Mouse (Mus musculus): ENCODE results near the gene Nsg2. TPM values are rescaled to one million over a fixed set of nuclear protein-coding genes. Genes with fewer than 3 reads are reported as not detected.
A peak's percentile ranks its signal among the peaks of the same experiment; 100 is the strongest.
"Not testable (repeated sequence)": the region's sequence is repeated elsewhere in the genome, so short reads cannot be mapped to it uniquely, and the experiment has no call there.

The Nsg2 gene
- 26.5 and 76.8 TPM in 2 replicates for polyA plus RNA-seq (2016; fragmentation: Nextera tagmentation; extraction: Ambion mirVana)

- under 1% methylated on average over 16 of the region's 16 CpGs for WGBS
- Histone ChIP-seq H3K9me3 (no peaks in the 10 kb centered on the region), H3K27ac (peak within 1 kb of the TSS; percentile 87), H3K4me3 (peak within 1 kb of the TSS; percentile 53), H3K36me3 (peaks cover 18% of the 10 kb centered on the region), H3K4me1 (replicated peaks) (peaks cover 44% of the 10 kb centered on the region), H3K27me3 (ENCODE audit: insufficient read depth, poor library complexity, severe bottlenecking) (no peaks in the 10 kb centered on the region)
- DNase-seq (ENCODE audit: low spot score), result peak; percentile 82
Observed at GRCm38 (mm10) chr11:32000281-32000680, at the start of gene Nsg2. Nsg2 (plus strand) TSS chr11:32000463.

GRCm38 (mm10) chr11:31960071-31960470 is 40.2 kb upstream of the Nsg2 start:
- no peaks in the 10 kb centered on the region for H3K9me3 ChIP-seq
- no peaks in the 10 kb centered on the region for H3K4me1 ChIP-seq (replicated peaks)
- DNase-seq (ENCODE audit: low spot score), result no peak
- H3K27me3 ChIP-seq (ENCODE audit: insufficient read depth, poor library complexity, severe bottlenecking), result no peaks in the 10 kb centered on the region
- H3K27ac ChIP-seq, result no peak overlapping the region
- H3K36me3 ChIP-seq, result no peaks in the 10 kb centered on the region
- H3K4me3 ChIP-seq, result no peak overlapping the region

- Histone ChIP-seq H3K27ac (no peak overlapping the region), H3K4me1 (replicated peaks) (peaks cover 8% of the 10 kb centered on the region), H3K9me3 (no peaks in the 10 kb centered on the region), H3K4me3 (no peak overlapping the region), H3K27me3 (ENCODE audit: insufficient read depth, poor library complexity, severe bottlenecking) (peaks cover 5% of the 10 kb centered on the region; the same call in 1 of the 2 replicates), H3K36me3 (no peaks in the 10 kb centered on the region)
- 92% methylated on average over 1 of the region's 1 CpGs for WGBS
- no peak for DNase-seq (ENCODE audit: low spot score)
Observed at GRCm38 (mm10) chr11:31963993-31964392, 36.3 kb upstream of the Nsg2 start.

GRCm38 (mm10) chr11:31965256-31966134 is 34.8 kb upstream of the Nsg2 start, which contains the start of gene 4930524B15Rik:
4930524B15Rik (plus strand) TSS chr11:31965592.
- peak within 1 kb of the TSS; percentile 46 for H3K4me3 ChIP-seq
- peak; percentile 61 for DNase-seq (ENCODE audit: low spot score)
- peak within 1 kb of the TSS; percentile 85 for H3K27ac ChIP-seq
- WGBS, result 43% methylated on average over 49 of the region's 49 CpGs
- peaks cover 5% of the 10 kb centered on the region; the same call in 1 of the 2 replicates for H3K27me3 ChIP-seq (ENCODE audit: insufficient read depth, poor library complexity, severe bottlenecking)
- no peaks in the 10 kb centered on the region for H3K36me3 ChIP-seq
- no peaks in the 10 kb centered on the region for H3K9me3 ChIP-seq
- H3K4me1 ChIP-seq (replicated peaks), result peaks cover 8% of the 10 kb centered on the region

GRCm38 (mm10) chr11:31974132-31974531 is 26.1 kb upstream of the Nsg2 start:
- WGBS, result 86% methylated on average over 4 of the region's 4 CpGs
- H3K27me3 ChIP-seq (ENCODE audit: insufficient read depth, poor library complexity, severe bottlenecking), result no peaks in the 10 kb centered on the region
- no peaks in the 10 kb centered on the region for H3K36me3 ChIP-seq
- H3K4me1 ChIP-seq (replicated peaks), result 0 out of 2 replicates have a peak, but pooled peaks cover 3% of the 10 kb centered on the region
- no peak for DNase-seq (ENCODE audit: low spot score)
- no peak overlapping the region for H3K4me3 ChIP-seq
- H3K9me3 ChIP-seq, result no peaks in the 10 kb centered on the region
- H3K27ac ChIP-seq, result no peak overlapping the region

GRCm38 (mm10) chr11:31974826-31975225 is 25.4 kb upstream of the Nsg2 start:
- H3K27ac ChIP-seq, result no peak overlapping the region
- H3K9me3 ChIP-seq, result peaks cover 4% of the 10 kb centered on the region
- no peak for DNase-seq (ENCODE audit: low spot score)
- H3K4me3 ChIP-seq, result no peak overlapping the region
- H3K4me1 ChIP-seq (replicated peaks), result 0 out of 2 replicates have a peak, but pooled peaks cover 3% of the 10 kb centered on the region
- no peaks in the 10 kb centered on the region for H3K36me3 ChIP-seq
- WGBS, result 64% methylated on average over 8 of the region's 8 CpGs
- no peaks in the 10 kb centered on the region for H3K27me3 ChIP-seq (ENCODE audit: insufficient read depth, poor library complexity, severe bottlenecking)

- no peaks in the 10 kb centered on the region for H3K27me3 ChIP-seq (ENCODE audit: insufficient read depth, poor library complexity, severe bottlenecking)
- no peak overlapping the region for H3K27ac ChIP-seq
- no peak for DNase-seq (ENCODE audit: low spot score)
- 0 out of 2 replicates have a peak, but pooled peaks cover 3% of the 10 kb centered on the region for H3K4me1 ChIP-seq (replicated peaks)
- no peak overlapping the region for H3K4me3 ChIP-seq
- H3K9me3 ChIP-seq, result peaks cover 12% of the 10 kb centered on the region
- H3K36me3 ChIP-seq, result no peaks in the 10 kb centered on the region
- 84% methylated on average over 5 of the region's 5 CpGs for WGBS
Observed at GRCm38 (mm10) chr11:31975678-31976077, 24.6 kb upstream of the Nsg2 start.

- no peak overlapping the region for H3K4me3 ChIP-seq
- H3K9me3 ChIP-seq, result peaks cover 13% of the 10 kb centered on the region
- no peaks in the 10 kb centered on the region for H3K36me3 ChIP-seq
- 83% methylated on average over 5 of the region's 5 CpGs for WGBS
- DNase-seq (ENCODE audit: low spot score), result no peak
- H3K27ac ChIP-seq, result no peak overlapping the region
- no peaks in the 10 kb centered on the region for H3K27me3 ChIP-seq (ENCODE audit: insufficient read depth, poor library complexity, severe bottlenecking)
- H3K4me1 ChIP-seq (replicated peaks), result 0 out of 2 replicates have a peak, but pooled peaks cover 3% of the 10 kb centered on the region
Observed at GRCm38 (mm10) chr11:31976137-31976536, 24.1 kb upstream of the Nsg2 start.

GRCm38 (mm10) chr11:31980089-31980488 is 20.2 kb upstream of the Nsg2 start:
- H3K9me3 ChIP-seq, result peaks cover 13% of the 10 kb centered on the region
- H3K36me3 ChIP-seq; H3K27ac ChIP-seq; H3K4me3 ChIP-seq; H3K27me3 ChIP-seq (ENCODE audit: insufficient read depth, poor library complexity, severe bottlenecking); DNase-seq (ENCODE audit: low spot score); H3K4me1 ChIP-seq (replicated peaks): not testable (repeated sequence)
- 89% methylated on average over 5 of the region's 5 CpGs for WGBS

GRCm38 (mm10) chr11:31981830-31982229 is 18.4 kb upstream of the Nsg2 start:
- 92% methylated on average over 7 of the region's 7 CpGs for WGBS
- Histone ChIP-seq H3K9me3 (peaks cover 13% of the 10 kb centered on the region), H3K27me3 (ENCODE audit: insufficient read depth, poor library complexity, severe bottlenecking) (no peaks in the 10 kb centered on the region), H3K27ac (no peak overlapping the region), H3K36me3 (no peaks in the 10 kb centered on the region), H3K4me3 (no peak overlapping the region), H3K4me1 (replicated peaks) (no peaks in the 10 kb centered on the region)
- DNase-seq (ENCODE audit: low spot score), result no peak

- not testable (repeated sequence) for DNase-seq (ENCODE audit: low spot score); H3K4me1 ChIP-seq (replicated peaks); H3K27me3 ChIP-seq (ENCODE audit: insufficient read depth, poor library complexity, severe bottlenecking); H3K36me3 ChIP-seq; H3K27ac ChIP-seq; H3K4me3 ChIP-seq
- peaks cover 13% of the 10 kb centered on the region for H3K9me3 ChIP-seq
- 83% methylated on average over 13 of the region's 13 CpGs for WGBS
Observed at GRCm38 (mm10) chr11:31982247-31982943, 17.9 kb upstream of the Nsg2 start.

- DNase-seq (ENCODE audit: low spot score), result no peak
- no peaks in the 10 kb centered on the region for H3K4me1 ChIP-seq (replicated peaks)
- H3K36me3 ChIP-seq, result no peaks in the 10 kb centered on the region
- no peak overlapping the region for H3K27ac ChIP-seq
- H3K9me3 ChIP-seq, result peaks cover 13% of the 10 kb centered on the region
- no peak overlapping the region for H3K4me3 ChIP-seq
- H3K27me3 ChIP-seq (ENCODE audit: insufficient read depth, poor library complexity, severe bottlenecking), result no peaks in the 10 kb centered on the region
Observed at GRCm38 (mm10) chr11:31983249-31983648, 17.0 kb upstream of the Nsg2 start.

GRCm38 (mm10) chr11:31984786-31985185 is 15.5 kb upstream of the Nsg2 start:
- Histone ChIP-seq H3K4me3 (no peak overlapping the region), H3K9me3 (peaks cover 10% of the 10 kb centered on the region), H3K4me1 (replicated peaks) (no peaks in the 10 kb centered on the region), H3K27ac (no peak overlapping the region), H3K36me3 (no peaks in the 10 kb centered on the region), H3K27me3 (ENCODE audit: insufficient read depth, poor library complexity, severe bottlenecking) (no peaks in the 10 kb centered on the region)
- no peak for DNase-seq (ENCODE audit: low spot score)
- 79% methylated on average over 2 of the region's 2 CpGs for WGBS
